Mouse (Mus musculus): ENCODE data around the gene D17H6S53E. TPM values are rescaled to one million over a fixed set of nuclear protein-coding genes. Genes with fewer than 3 reads are reported as not detected.

The D17H6S53E gene
- polyA plus RNA-seq, 1 experiment, result 6.1 TPM

DNA sequence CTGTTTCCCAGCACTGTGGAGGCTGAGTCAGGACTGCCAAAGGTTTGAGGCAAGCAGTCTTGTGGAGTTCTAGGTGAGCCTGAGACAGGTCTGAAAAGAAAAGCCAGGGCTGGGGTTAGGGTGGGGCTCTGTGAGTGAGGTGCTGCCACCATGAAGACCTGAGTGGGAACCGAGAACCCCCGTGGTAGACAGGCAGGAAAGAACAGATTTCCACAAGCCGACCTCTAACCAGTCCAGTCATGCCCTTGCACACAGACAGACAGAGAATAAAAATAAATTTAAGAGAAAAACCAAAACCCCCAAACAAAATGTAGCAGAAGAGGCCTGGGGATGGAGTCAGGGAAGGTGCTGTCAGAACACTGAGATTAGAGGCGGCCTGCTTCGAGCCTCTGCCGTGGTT lies 49.2 kb downstream of the D17H6S53E start:
- Histone ChIP-seq H3K36me3 (replicated peaks; ENCODE audit: low read length) (peaks cover 19% of the 10 kb centered on the region), H3K4me1 (peaks cover 58% of the 10 kb centered on the region), H3K4me3 (replicated peaks) (no peak overlapping the region), H3K27me3 (replicated peaks) (no peaks in the 10 kb centered on the region), H3K9me3 (no peaks in the 10 kb centered on the region)
- TF ChIP-seq GATA1 (IDR thresholded peaks at IDR 0.05; ENCODE audit: borderline replicate concordance, low read length), result no peak
- no peak for TF ChIP-seq FLI1 (IDR thresholded peaks at IDR 0.05; ENCODE audit: low read length)

DNA sequence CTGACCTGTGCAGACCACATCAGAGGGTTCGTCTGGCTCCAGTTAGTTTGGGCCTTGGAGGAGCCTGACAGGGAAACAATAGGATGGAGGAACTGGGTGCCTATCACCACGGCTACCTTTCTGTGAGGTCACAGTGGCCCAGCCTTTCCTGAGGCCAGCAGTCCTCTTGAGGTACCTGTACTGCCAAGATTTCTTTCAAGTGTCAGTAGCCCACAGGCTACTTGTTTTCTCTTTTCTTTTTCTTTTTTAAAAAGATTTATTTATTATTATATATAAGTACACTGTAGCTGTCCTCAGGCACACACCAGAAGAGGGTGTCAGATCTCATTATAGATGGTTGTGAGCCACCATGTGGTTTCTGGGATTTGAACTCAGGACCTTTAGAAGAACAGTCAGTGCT lies 49.8 kb downstream of the D17H6S53E start, which contains the start of gene Aif1:
TSS of gene Aif1 (minus strand) at position 101 of the 400 bp plus-strand sequence.
- Histone ChIP-seq H3K4me1 (peaks cover 59% of the 10 kb centered on the region), H3K4me3 (replicated peaks) (no peak within 1 kb of the TSS), H3K27me3 (replicated peaks) (no peaks in the 10 kb centered on the region), H3K9me3 (no peaks in the 10 kb centered on the region), H3K36me3 (replicated peaks; ENCODE audit: low read length) (peaks cover 21% of the 10 kb centered on the region)
- TF ChIP-seq GATA1 (IDR thresholded peaks at IDR 0.05; ENCODE audit: borderline replicate concordance, low read length) (no peak), FLI1 (IDR thresholded peaks at IDR 0.05; ENCODE audit: low read length) (no peak)

Other genes starting within 250 kb of the D17H6S53E start
- gene Zbtb12, start 246.9 kb upstream of the D17H6S53E start, polyA plus RNA-seq (2012; ENCODE audit: insufficient read depth, low replicate concordance), result 6.7 and 15.4 TPM in 2 replicates
- not detected in 2 replicates for gene Gm20547, start 244.3 kb upstream of the D17H6S53E start, polyA plus RNA-seq (2012; ENCODE audit: insufficient read depth, low replicate concordance)
- 3.0 and 6.0 TPM in 2 replicates for gene C2, start 228.1 kb upstream of the D17H6S53E start, polyA plus RNA-seq (2012; ENCODE audit: insufficient read depth, low replicate concordance)
- gene Ehmt2, start 227.9 kb upstream of the D17H6S53E start, polyA plus RNA-seq (2012; ENCODE audit: insufficient read depth, low replicate concordance), result 356 and 543 TPM in 2 replicates
- not detected in 2 replicates for gene Slc44a4, start 211.9 kb upstream of the D17H6S53E start, polyA plus RNA-seq (2012; ENCODE audit: insufficient read depth, low replicate concordance)
- gene Neu1, start 195.1 kb upstream of the D17H6S53E start, polyA plus RNA-seq (2012; ENCODE audit: insufficient read depth, low replicate concordance), result 12.4 and 41.3 TPM in 2 replicates
- 4.5 and 7.2 TPM in 2 replicates for gene Hspa1b, start 167.1 kb upstream of the D17H6S53E start, polyA plus RNA-seq (2012; ENCODE audit: insufficient read depth, low replicate concordance)
- gene Gm20481, start 156.5 kb upstream of the D17H6S53E start, polyA plus RNA-seq (2012; ENCODE audit: insufficient read depth, low replicate concordance), result not detected in 2 replicates
- gene Hspa1a, start 154.2 kb upstream of the D17H6S53E start, polyA plus RNA-seq (2012; ENCODE audit: insufficient read depth, low replicate concordance), result 1.5 and 2.0 TPM in 2 replicates
- not detected in 2 replicates for gene Hspa1l, start 153.7 kb upstream of the D17H6S53E start, polyA plus RNA-seq (2012; ENCODE audit: insufficient read depth, low replicate concordance)
- gene Lsm2, start 144.5 kb upstream of the D17H6S53E start, polyA plus RNA-seq (2012; ENCODE audit: insufficient read depth, low replicate concordance), result 64.3 and 95.0 TPM in 2 replicates
- 188 and 650 TPM in 2 replicates for gene Vars, start 125.4 kb upstream of the D17H6S53E start, polyA plus RNA-seq (2012; ENCODE audit: insufficient read depth, low replicate concordance)
- gene Vwa7, start 109.8 kb upstream of the D17H6S53E start, polyA plus RNA-seq (2012; ENCODE audit: insufficient read depth, low replicate concordance), result 0.38 and 0.40 TPM in 2 replicates
- gene Sapcd1, start 98.4 kb upstream of the D17H6S53E start, polyA plus RNA-seq (2012; ENCODE audit: insufficient read depth, low replicate concordance), result 4.1 and 5.4 TPM in 2 replicates
- gene Msh5, start 79.6 kb upstream of the D17H6S53E start, polyA plus RNA-seq (2012; ENCODE audit: insufficient read depth, low replicate concordance), result 10.5 and 10.9 TPM in 2 replicates
- 244 and 373 TPM in 2 replicates for gene Clic1, start 76.4 kb upstream of the D17H6S53E start, polyA plus RNA-seq (2012; ENCODE audit: insufficient read depth, low replicate concordance)
- gene Ddah2, start 67.3 kb upstream of the D17H6S53E start, polyA plus RNA-seq (2012; ENCODE audit: insufficient read depth, low replicate concordance), result 30.5 and 36.5 TPM in 2 replicates
- gene Ly6g6c, start 61.0 kb upstream of the D17H6S53E start, polyA plus RNA-seq (2012; ENCODE audit: insufficient read depth, low replicate concordance), result 14.8 and 15.5 TPM in 2 replicates
- gene Mpig6b, start 60.2 kb upstream of the D17H6S53E start, polyA plus RNA-seq (2012; ENCODE audit: insufficient read depth, low replicate concordance), result 53.5 and 66.3 TPM in 2 replicates
- not detected in 2 replicates for gene Ly6g6e, start 49.5 kb upstream of the D17H6S53E start, polyA plus RNA-seq (2012; ENCODE audit: insufficient read depth, low replicate concordance)
- 79.9 and 106 TPM in 2 replicates for gene Ly6g6d, start 48.3 kb upstream of the D17H6S53E start, polyA plus RNA-seq (2012; ENCODE audit: insufficient read depth, low replicate concordance)
- gene Ly6g6f, start 40.8 kb upstream of the D17H6S53E start, polyA plus RNA-seq (2012; ENCODE audit: insufficient read depth, low replicate concordance), result 517 and 745 TPM in 2 replicates
- gene Abhd16a, start 37.1 kb upstream of the D17H6S53E start, polyA plus RNA-seq (2012; ENCODE audit: insufficient read depth, low replicate concordance), result 211 and 290 TPM in 2 replicates
- gene Ly6g5c, start 18.1 kb upstream of the D17H6S53E start, polyA plus RNA-seq (2012; ENCODE audit: insufficient read depth, low replicate concordance), result not detected in 2 replicates
- 0.23 TPM in 1 of 2 replicates, not detected in the other for gene Ly6g5b, start 10.9 kb upstream of the D17H6S53E start, polyA plus RNA-seq (2012; ENCODE audit: insufficient read depth, low replicate concordance)
- 46.5 and 57.4 TPM in 2 replicates for gene Gpank1, start 4.9 kb upstream of the D17H6S53E start, polyA plus RNA-seq (2012; ENCODE audit: insufficient read depth, low replicate concordance)
- gene Csnk2b, start 4.3 kb upstream of the D17H6S53E start, polyA plus RNA-seq (2012; ENCODE audit: insufficient read depth, low replicate concordance), result 75.6 and 82.2 TPM in 2 replicates
- not detected in 2 replicates for gene Apom, start 5.7 kb downstream of the D17H6S53E start, polyA plus RNA-seq (2012; ENCODE audit: insufficient read depth, low replicate concordance)
- gene Bag6, start 8.8 kb downstream of the D17H6S53E start, polyA plus RNA-seq (2012; ENCODE audit: insufficient read depth, low replicate concordance), result 613 and 1,584 TPM in 2 replicates
- gene Prrc2a, start 38.5 kb downstream of the D17H6S53E start, polyA plus RNA-seq (2012; ENCODE audit: insufficient read depth, low replicate concordance), result 1,080 and 3,273 TPM in 2 replicates
- gene Aif1, start 49.7 kb downstream of the D17H6S53E start, polyA plus RNA-seq (2012; ENCODE audit: insufficient read depth, low replicate concordance), result 2.5 and 22.3 TPM in 2 replicates
- 5.9 and 24.8 TPM in 2 replicates for gene Lst1, start 62.1 kb downstream of the D17H6S53E start, polyA plus RNA-seq (2012; ENCODE audit: insufficient read depth, low replicate concordance)
- 12.1 TPM in 1 of 2 replicates, not detected in the other for gene Ltb, start 68.1 kb downstream of the D17H6S53E start, polyA plus RNA-seq (2012; ENCODE audit: insufficient read depth, low replicate concordance)
- 2.9 and 3.5 TPM in 2 replicates for gene Tnf, start 75.6 kb downstream of the D17H6S53E start, polyA plus RNA-seq (2012; ENCODE audit: insufficient read depth, low replicate concordance)
- 0.85 TPM in 1 of 2 replicates, not detected in the other for gene Lta, start 79.0 kb downstream of the D17H6S53E start, polyA plus RNA-seq (2012; ENCODE audit: insufficient read depth, low replicate concordance)
- not detected in 2 replicates for gene Gm16181, start 94.5 kb downstream of the D17H6S53E start, polyA plus RNA-seq (2012; ENCODE audit: insufficient read depth, low replicate concordance)
- gene Atp6v1g2, start 107.3 kb downstream of the D17H6S53E start, polyA plus RNA-seq (2012; ENCODE audit: insufficient read depth, low replicate concordance), result 0.86 TPM in 1 of 2 replicates, not detected in the other
- 31.8 and 57.1 TPM in 2 replicates for gene Nfkbil1, start 109.4 kb downstream of the D17H6S53E start, polyA plus RNA-seq (2012; ENCODE audit: insufficient read depth, low replicate concordance)
- 83.5 and 158 TPM in 2 replicates for gene Ddx39b, start 115.4 kb downstream of the D17H6S53E start, polyA plus RNA-seq (2012; ENCODE audit: insufficient read depth, low replicate concordance)
- gene H2-D1, start 136.4 kb downstream of the D17H6S53E start, polyA plus RNA-seq (2012; ENCODE audit: insufficient read depth, low replicate concordance), result 170 and 362 TPM in 2 replicates
- gene H2-Q1, start 194.0 kb downstream of the D17H6S53E start, polyA plus RNA-seq (2012; ENCODE audit: insufficient read depth, low replicate concordance), result 1.5 and 7.3 TPM in 2 replicates
- gene H2-Q2, start 215.9 kb downstream of the D17H6S53E start, polyA plus RNA-seq (2012; ENCODE audit: insufficient read depth, low replicate concordance), result 6.7 TPM in 1 of 2 replicates, not detected in the other